Mouse (Mus musculus) ovary, postnatal 14 days (tissue): ENCODE measurements at regions not wholly inside any gene's neighbourhood (a gene's known extent, or its start where the extent isn't known, plus 50 kb on each side); places are given as distances from the start of the nearest gene placed in this dataset.
"Not testable (repeated sequence)": the region's sequence is repeated elsewhere in the genome, so short reads cannot be mapped to it uniquely, and the experiment has no call there.

Experiments
- DNase-seq: peaks from one replicate; pipeline ENCODE4 v3.0.0; 2022; ENCODE audit warnings: low spot score

DNA sequence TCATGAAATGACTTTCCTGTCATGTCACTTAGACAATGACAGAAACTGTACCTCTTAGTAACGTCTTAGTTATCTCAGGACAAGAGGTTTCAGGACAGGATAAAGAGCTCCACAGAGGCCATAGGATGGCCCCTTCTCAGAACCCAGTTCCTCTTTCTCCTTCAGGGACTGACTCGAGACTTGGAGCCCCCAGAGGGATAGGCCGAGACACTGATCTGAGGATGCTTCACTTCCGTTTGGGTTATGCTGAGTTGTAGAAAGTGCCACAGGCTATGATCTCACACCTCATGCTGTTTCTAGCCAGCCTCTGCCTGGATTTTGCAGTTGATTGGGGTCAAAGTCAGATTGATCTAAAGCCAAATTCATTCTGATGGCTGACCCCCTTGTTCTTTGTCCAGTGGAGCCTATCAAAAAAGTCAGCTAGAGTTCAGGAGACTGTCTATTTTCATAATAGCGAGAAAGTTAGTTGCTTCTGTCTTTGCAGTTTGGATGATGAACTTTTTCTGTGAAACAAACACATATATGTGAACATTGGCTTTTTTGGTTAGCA, 70.7 kb downstream of the Sult3a2 start:
- DNase-seq = no peak

DNA sequence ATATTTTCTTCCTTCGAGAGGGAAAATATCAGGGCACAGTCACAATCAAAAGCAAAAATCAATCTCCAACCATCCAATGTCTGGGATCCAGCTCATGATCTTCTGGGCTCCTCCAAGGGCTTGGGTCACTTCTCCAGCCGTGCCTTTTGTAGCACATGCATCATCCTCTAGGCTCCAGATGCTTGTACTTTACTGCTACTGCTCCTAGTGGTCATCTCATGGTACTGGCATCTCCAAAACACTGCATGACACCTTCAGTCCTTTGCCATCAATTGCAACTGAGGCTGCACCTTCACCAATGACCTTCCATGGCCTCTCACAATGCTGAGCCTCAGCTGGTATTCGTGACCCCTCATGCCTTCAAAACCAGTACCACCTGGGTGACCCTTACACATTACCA, 77.8 kb downstream of the Sult3a2 start:
- not testable (repeated sequence) for DNase-seq

DNA sequence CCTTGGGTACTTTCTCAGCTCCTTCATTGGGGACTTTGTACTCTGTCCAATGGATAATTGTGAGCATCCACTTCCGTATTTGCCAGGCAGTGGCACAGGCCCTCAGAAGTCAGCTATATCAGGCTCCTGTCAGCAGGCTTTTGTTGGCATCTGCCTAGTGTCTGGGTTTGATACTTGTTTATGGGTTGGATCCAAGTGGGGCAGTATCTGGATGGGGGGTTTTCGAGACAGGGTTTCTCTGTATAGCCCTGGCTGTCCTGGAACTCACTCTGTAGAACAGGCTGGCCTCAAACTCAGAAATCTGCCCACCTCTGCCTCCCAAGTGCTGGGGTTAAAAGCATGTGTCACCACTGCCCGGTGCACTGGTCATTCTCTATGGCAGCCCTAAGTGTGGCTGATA, 79.7 kb upstream of the Clvs2 start:
- not testable (repeated sequence) for DNase-seq

DNA sequence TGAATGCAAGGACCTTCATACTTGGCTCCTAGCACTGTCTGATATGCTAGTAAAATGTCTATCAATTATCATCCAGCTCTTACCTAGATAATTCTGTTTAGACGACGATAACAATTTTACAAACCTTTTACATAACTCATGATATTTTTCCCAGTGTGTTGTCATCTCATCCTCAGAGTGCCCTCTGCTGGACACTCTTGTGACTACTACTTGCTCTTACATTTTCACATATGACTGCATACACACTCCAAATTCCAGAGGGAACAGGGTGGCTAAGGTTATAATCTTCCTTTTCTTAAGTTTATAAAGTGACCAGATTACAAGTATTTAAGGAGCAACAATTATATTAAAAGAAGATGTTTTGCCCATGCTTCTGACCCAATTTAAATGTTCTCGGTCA, 78.9 kb upstream of the Clvs2 start:
- DNase-seq = peak; percentile 29
